Mouse (Mus musculus) G1E-ER4 (cell line): ENCODE results near the gene Sufu. TPM values are rescaled to one million over a fixed set of nuclear protein-coding genes. Genes with fewer than 3 reads are reported as not detected.

Experiments used
- GATA1 ChIP-seq: IDR thresholded peaks from one replicate; pipeline ENCODE4 v1.8.0; 2012; ENCODE audit warnings: low read length, inconsistent platforms
- polyA plus RNA-seq: library from polyadenylated mRNA; stranded (reverse); fragments of >175 nt; gene quantifications from 2 replicates; pipeline ENCODE4 v1.2.3, GENCODE M21; 2012

Sufu gene
- polyA plus RNA-seq, 1 experiment = 43.8 TPM

DNA sequence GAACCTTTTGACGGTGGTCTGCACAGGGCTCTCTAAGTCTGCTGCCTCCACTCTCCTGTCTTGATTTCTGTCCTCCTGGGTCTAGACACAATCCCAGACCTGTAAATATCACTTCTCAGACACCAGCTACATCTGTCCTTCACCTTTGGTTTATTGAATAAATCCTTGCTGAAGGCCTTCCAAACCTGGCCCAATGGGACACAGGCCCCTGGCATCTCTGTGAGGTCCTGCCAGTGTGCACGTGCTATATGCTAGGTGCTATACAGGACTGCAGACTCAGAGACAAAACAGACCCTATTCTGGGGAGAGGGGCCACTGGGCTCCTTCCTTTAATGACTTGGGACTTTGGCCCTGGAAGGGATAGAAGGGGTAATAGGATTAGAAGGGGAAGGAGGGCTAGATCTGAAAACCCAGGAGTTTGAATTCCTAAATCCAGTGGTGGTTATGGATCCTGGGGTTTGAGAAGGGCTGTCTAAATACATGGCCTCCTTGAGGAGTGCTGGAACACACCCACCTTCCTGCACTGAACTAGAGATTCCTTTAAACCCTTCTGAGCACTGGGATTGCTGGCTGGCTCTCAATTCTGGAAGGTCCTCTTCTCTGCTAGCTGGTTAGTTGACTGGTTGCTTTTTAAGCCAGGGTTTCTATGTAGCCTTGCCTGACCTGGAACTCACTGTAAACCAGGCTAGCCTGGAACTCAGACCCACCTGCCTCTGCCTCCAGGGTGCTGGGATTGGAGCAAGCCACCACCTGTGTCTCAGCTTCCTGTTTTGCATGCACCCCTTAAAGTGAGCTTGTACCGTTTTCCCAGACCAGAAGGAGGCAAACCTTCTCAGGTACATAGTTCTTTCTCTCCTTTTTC lies 120.2 kb downstream of the Sufu start:
- no peak for TF ChIP-seq GATA1

GRCm38 (mm10) chr19:46517529-46518351 lies 121.0 kb downstream of the Sufu start:
- TF ChIP-seq GATA1 = no peak

DNA sequence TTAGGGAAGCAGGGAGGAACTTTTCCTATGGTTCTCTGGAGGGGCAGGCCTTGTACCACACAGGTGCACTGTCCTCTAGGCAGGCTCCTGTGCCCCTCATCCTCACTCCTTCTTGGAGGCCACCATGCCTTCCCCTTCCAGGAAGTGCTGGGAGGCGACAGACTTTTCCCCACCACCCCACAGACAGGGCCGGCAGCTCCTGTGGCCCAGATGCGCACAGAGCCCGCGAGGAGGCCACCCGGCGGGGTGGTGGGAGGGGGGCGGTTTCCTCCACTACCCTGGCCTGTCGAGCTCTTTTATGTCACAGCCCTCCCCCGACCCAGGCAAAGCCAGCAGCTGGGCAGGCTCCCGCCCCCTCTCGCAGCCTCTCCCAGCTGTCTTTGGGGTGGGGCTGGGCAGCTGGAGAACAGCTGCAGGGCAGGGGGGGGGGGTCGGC lies 121.7 kb downstream of the Sufu start:
- no peak for TF ChIP-seq GATA1

- no peak for TF ChIP-seq GATA1
These were observed 122.3 kb downstream of the Sufu start for GRCm38 (mm10) chr19:46518828-46519621.

- TF ChIP-seq GATA1 = no peak
These were observed 125.0 kb downstream of the Sufu start for GRCm38 (mm10) chr19:46521698-46522097.

DNA sequence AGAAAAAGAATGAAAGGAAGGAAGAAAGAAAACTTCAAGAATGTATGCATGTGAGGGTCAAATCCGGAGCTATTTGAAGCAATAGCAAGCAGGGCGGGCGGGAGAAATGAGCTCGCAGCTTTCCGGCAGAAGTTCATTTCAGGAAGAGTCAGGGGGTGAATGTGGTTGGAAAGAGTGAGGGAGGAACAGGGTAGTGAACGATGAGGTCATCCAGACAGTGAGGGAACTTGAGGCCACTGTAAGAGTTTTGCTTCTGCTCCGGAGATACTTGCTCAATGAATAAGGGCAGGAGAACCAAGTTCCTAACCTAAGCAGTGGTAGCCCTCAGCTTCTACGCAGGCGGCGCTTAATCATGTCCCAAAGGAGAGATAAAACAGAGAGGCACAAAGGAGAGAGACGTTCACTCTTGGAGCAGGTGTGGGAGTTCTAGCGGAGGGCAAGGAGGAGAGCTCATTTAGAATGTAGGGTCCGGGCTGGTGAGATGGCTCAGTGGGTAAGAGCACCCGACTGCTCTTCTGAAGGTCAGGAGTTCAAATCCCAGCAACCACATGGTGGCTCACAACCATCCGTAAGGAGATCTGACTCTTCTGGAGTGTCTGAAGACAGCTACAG lies 125.8 kb downstream of the Sufu start:
- no peak for TF ChIP-seq GATA1

DNA sequence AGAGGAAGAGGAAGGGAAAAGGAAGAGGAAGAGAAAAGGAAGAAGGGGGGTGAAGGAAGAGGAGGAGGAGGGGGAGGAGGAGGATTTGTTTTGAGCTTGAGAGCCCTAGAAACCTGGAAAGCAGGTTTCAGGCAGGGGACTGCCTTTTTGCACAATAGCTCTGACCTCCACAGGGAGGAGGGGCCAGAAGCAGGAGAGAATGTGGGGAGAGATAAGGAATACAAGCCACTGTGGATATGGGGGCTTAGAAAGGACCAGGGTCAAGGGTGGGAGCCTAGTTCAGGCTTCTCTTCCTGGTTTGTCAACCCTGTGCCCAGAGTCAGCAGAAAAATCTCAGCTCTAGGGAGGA lies 126.4 kb downstream of the Sufu start:
- no peak for TF ChIP-seq GATA1

GRCm38 (mm10) chr19:46523480-46524151 lies 126.9 kb downstream of the Sufu start:
- TF ChIP-seq GATA1 = no peak

DNA sequence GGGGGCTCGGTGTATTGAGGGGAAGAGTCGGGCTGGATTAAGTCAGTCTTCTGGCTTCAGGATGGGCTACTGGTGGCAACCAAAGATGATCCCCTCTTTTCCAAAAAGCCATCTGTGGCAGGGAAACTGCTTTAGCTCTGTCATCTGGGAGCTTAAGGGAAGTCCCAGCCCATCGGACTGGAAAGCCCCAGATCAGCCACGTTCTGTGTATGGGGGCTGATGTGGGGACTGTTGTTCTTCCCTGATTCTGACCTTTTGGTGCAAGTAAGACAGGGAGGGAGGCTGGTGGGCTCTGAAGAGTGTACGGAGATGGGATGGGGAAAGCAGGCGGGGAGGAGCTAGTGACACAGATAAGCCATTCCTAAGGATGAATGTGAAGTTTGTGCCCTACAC lies 127.5 kb downstream of the Sufu start:
- TF ChIP-seq GATA1 = no peak

GRCm38 (mm10) chr19:46524601-46525321 lies 128.1 kb downstream of the Sufu start:
- TF ChIP-seq GATA1 = no peak

- no peak for TF ChIP-seq GATA1
These were observed 129.3 kb downstream of the Sufu start for GRCm38 (mm10) chr19:46525691-46526631.

GRCm38 (mm10) chr19:46527632-46528528 lies 131.2 kb downstream of the Sufu start:
- TF ChIP-seq GATA1 = no peak
